Mouse (Mus musculus): ENCODE measurements around the gene Esyt3.

DNA sequence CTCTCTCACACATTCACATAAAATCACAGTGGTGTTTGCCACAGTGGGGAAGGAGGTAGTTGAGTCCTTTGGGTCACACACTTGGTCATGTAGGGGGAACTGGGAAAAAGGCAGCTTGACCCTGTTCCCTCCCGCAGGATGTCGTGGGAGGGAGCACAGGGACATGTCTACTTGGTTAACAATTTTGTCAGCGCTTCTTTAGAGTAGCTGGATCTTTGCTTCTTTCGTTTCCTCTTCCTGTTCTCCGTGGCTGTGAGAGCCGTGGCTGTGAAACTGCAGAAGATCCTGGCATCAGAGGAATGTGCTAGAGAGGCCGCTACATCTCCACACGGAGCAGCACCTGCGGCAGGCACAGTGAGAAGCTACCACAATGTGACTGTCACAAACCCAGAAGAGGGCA lies 24.2 kb upstream of the Esyt3 start:
- TF ChIP-seq CTCF (IDR thresholded peaks at IDR 0.05; ENCODE audit: low read depth, low read length) (no peak), POLR2A (IDR thresholded peaks at IDR 0.05; ENCODE audit: extremely low read depth, insufficient read depth, low read length) (no peak)
